In the genomic region with DNA sequence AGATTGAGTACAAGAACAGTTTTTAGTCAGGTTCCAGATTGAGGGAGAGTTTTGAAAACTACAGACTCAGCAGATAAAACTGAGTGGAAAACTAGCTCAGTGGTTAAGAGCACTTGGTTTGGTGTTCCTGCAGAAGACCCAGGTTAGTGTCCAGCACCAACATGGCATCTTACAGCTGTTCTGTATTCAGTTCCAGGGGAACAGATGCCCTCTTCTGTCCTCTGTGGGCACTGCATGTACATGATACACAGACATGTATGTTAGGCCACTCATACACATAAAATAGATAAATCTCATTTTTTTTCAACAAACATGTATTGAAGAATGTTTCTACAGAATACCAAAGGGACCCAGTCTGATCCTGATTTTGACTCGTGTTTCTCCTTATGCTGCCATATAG, we compare ENCODE assay signal across 10 mouse cellular contexts. TPM values are rescaled to one million over a fixed set of nuclear protein-coding genes. Genes with fewer than 3 reads are reported as not detected.
DNase-seq lines count a peak whose midpoint lies in the region; ATAC-seq lines count a peak whose summit lies in the region.
"Had no signal": no experiment of that assay in that cellular context is flagged by ENCODE, and none has a peak within 500 bp of the region (broad histone marks: within the 10 kb centered on the region; RNA-seq: fewer than 3 reads in every experiment).

No protein-coding gene starts in this region.

- DNase-seq in CD4-positive, CD25-positive, alpha-beta regulatory T cell, adult 2 months (ENCODE audit: low read depth, low spot score) = peak; percentile 69
- peak; percentile 14 for DNase-seq in left cerebral cortex, postnatal 4 days
- DNase-seq in left cerebral cortex, postnatal 10 days (ENCODE audit: extremely low spot score in 1 of 2, low spot score in 2 of 2) = no peak
- peak; percentile 29 for DNase-seq in kidney, postnatal 14 days
- peak; percentile 40 for DNase-seq in thymus, postnatal 0 days (ENCODE audit: low spot score)
- no peak for DNase-seq in cerebellum, postnatal 36 days
- no peak for DNase-seq in frontal cortex, postnatal 36 days (ENCODE audit: low spot score in 2 of 2)
- DNase-seq: right cerebral cortex, postnatal 25 days had no signal

- intact Hi-C loops in left cerebral cortex, postnatal 4 days (cut with DNase I) = loop anchor here (10.0 kb wide), 1 partner anchor 125 kb away; no protein-coding TSS in a partner anchor
- intact Hi-C loops in left cerebral cortex, postnatal 10 days (cut with DNase I) = no loop called here

- ATAC-seq in CD4-positive, CD25-positive, alpha-beta regulatory T cell, adult 4 months = no peak

RNA-seq across cellular contexts. Expression of a gene that starts 40.3 kb away (rescaled TPM):
- polyA plus RNA-seq in CD4-positive, CD25-positive, alpha-beta regulatory T cell, adult 4 months (2017; shearing (Covaris generic)) = 1 to 10 TPM; 5.8 to 7.2 TPM
- total RNA-seq in left cerebral cortex, postnatal 4 days (2021) = 10 to 100 TPM; 24.6 to 33.8 TPM
- total RNA-seq in left cerebral cortex, postnatal 10 days (2021) = 10 to 100 TPM; 40.0 to 42.6 TPM
- 34.0 and 36.0 TPM in 2 replicates for polyA plus RNA-seq in thymus, postnatal 0 days (2015; fragmentation: Nextera tagmentation; extraction: Ambion mirVana)

RNA-seq across cellular contexts. Expression of a gene that starts 47.8 kb away (rescaled TPM):
- polyA plus RNA-seq in CD4-positive, CD25-positive, alpha-beta regulatory T cell, adult 4 months (2017; shearing (Covaris generic)) = not detected
- under 1 TPM; 0.46 to 0.58 TPM for total RNA-seq in left cerebral cortex, postnatal 4 days (2021)
- total RNA-seq in left cerebral cortex, postnatal 10 days (2021) = under 1 TPM; 0.19 to 0.73 TPM
- polyA plus RNA-seq in thymus, postnatal 0 days (2015; fragmentation: Nextera tagmentation; extraction: Ambion mirVana) = 0.16 and 0.21 TPM in 2 replicates
- polyA plus RNA-seq: forebrain, embryonic 12.5 days had no signal

Comparison
In these comparisons a context has a peak if more than half of its experiments do, and no peak if none do; other contexts are left out.
1. DNase-seq: peak in CD4-positive, CD25-positive, alpha-beta regulatory T cell, adult 2 months (single experiment), left cerebral cortex, postnatal 4 days (single experiment), kidney, postnatal 14 days (single experiment) and thymus, postnatal 0 days (single experiment); none in left cerebral cortex, postnatal 10 days (0 of 2), cerebellum, postnatal 36 days (0 of 2) and frontal cortex, postnatal 36 days (0 of 2).